Mouse (Mus musculus) lung, adult 18-20 months (tissue): ENCODE results near the gene Lhx4.

ENCODE experiments used
- DNase-seq, 2 experiments: peaks; one replicate each; pipeline ENCODE4 v3.0.0; 2022; ENCODE audit warnings: mixed read lengths in 2 of 2

Lhx4 gene

DNA sequence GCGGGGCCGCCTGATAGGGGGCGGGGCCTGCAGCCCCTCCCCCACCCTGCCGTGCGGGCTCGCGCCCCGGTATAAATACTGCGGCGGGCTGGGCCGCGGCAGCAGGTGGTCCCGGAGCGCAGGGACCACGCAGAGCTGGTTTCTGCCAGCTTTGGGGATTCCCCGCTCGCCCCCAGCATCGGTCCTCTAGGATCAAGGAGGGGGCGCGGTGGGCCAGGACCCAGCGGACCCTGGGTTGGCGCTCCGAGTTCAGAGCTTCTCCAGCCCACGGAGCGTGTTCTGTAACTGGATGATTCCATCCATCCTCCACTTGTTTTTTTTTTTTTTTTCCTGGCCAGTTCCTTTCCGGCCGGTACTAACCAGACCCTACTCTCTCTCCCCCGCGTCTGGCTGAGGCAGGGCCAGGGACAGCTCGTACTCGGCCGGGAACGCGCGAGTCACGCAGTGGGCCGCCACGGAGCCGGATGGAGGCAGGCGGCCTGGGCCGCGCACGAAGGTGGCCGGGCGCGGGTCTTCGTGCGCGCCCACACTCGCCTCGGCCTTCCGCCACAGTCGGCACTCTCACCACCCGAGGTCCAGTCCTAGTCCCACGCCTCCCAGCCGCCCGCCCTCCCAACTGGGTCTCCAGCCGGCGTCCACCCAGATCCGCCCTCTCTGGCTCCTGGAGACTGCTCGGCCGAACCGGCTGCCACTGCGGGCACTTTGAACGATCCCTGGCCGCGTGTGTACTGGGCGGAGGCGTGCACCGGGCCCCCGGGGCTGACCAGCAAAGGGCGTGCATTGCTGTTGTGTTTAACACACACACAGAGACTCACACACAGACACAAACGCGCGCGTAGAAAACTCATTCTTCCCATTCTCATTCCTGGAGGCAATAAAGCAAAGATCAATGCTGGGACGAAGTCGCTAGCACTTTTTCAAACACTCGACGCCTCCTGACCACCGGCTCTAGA is 8.8 kb downstream of the Lhx4 start:
- peak in 1 of 2 experiments; percentile 11 for DNase-seq

DNA sequence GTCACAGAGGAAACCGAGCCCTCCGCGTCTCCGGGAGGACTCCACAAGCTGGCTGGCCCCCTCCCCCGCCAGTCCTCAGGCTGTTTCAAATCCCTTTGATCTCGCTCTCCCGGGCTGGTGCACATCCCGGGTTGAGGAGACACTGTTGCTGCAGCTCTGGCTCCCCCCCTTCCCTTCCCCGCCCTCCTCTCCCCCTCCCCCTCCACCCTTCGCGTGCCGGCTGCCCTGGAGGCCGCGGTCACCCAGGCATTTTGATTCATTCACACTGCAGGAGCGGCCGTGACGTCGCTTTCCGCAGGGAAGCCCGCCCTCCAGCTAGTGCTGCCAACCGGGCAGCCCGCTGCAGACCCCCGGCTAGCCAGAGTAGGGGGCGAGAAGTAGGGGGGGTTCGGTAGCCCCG is 9.5 kb downstream of the Lhx4 start:
- no peak for DNase-seq

DNA sequence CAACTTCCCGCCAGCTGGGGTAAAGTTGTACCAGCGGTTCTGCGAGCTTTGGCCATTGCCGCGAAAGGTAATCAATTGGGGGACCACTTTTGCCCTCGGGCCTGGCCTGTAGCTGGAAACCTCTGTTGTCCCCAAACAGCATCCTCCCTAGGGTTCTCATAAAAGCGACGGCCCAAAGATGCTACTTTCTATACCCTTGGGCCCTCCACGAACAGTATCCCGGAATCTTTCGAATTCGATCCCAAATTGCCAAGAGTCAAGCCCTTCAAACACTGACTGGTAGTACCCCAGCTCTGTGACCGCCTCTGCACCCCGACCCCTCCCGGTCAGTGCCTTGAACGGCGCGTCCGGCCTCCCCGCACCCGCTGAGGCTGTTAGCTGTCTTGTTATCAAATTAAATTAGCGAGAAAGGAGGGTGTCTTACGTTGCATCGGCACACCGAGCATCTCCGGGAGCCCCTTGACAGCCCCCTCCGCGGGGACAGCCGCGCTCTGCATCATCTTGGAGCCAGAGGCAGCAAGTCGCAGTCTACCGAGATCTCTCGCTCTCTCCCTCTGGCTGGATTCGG is 10.0 kb downstream of the Lhx4 start:
- no peak for DNase-seq

DNA sequence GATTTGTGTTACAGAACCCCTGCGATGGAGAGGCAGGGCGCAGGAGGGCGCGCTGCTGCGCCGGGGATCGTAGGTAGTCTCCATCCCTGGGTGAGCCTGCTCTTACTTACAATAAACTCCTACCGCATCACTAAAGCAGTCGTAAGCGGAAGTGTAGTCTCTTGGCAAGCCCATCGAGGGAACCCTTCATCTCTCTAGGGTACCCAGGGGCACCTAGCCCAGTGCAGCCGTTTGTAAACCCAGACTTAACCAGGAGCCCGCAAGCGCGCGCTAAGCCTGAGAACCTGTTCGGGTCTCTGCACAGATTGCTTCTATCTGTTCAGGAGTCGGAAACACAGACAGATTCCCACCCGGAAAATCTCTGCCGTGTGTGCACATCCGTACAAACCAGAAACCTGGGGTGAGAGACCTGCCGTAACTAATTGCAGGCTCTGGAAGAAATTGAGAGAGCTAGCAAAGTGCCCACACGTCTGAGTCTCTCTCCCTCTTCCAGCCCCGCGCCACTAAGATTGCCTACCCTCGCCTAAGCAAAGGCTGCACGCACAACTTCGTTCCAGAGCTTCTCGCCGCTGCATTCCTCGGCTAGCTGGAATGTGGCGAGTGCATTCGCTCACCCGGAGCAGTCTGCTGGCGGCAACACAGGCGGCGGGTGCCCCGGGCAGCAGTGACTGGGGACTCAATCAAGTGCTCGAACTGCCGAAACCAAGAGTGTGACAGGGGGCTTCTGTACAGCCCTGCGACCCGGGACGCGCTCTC is 10.7 kb downstream of the Lhx4 start:
- peak in 1 of 2 experiments; percentile 18 for DNase-seq

DNA sequence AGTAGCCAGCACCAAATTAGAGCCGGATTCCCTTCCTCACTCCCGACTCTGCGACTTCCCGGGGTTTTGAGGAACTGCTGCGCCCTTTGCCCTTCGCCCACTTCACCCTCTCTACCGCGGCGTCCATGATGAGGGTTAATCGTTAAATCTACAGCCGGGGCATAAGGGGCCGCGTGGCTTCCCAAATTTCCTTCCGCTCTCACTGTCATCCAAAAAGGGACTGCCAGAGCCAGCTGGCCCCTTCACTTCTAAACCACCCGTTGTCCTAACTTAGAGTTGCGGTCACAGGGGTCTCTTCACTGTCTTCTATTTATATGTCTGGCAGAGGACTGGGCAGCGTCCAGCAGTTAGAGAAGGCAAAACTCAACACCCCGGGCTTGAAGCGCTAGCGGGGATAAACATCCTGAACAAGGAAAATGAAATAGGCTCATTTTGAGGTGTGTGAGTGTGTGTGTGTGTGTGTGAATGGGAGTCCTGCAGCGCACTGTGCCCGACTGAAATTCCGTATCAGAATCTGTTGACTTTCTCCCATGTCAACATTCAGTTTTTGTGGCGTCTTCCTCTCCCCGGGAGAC is 13.6 kb downstream of the Lhx4 start:
- DNase-seq = no peak

DNA sequence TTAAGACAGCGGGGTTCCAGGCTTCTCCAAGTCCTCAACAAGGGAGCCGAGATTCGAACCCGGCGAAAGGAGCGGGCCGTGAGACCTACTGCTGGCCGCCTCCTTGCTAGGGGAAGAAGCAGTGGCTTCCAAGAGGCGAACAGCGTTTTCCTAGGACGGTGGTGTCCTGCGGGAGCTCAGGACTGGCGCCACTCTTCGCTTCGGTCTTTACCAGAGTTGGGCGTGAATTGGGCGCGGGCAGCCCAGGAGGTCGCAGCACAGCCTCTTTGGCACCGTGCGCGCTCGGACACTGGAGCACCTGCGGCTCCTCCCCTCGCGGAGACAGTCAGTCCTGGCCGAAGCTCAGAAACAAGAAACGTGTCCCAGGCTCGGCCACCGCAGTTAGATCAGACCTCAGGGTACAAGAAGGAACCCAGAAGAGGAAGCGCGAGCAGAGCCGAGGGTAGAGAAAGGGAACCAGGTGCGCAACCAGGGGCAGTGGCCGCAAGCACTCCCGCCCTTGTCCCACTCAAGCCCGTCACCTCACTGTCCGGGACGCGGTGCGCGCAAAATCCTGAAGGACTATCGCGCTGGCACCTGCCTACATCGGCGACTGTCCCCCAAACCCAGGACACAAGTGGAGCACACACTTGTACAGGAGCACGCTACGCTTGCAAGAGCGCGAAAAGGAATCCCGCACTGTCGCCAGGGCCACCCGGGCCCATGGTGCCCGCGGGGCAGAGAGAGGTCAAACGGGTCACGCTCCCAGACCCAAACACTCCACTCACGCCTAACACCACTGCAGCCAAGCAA is 14.3 kb downstream of the Lhx4 start:
- DNase-seq = no peak

DNA sequence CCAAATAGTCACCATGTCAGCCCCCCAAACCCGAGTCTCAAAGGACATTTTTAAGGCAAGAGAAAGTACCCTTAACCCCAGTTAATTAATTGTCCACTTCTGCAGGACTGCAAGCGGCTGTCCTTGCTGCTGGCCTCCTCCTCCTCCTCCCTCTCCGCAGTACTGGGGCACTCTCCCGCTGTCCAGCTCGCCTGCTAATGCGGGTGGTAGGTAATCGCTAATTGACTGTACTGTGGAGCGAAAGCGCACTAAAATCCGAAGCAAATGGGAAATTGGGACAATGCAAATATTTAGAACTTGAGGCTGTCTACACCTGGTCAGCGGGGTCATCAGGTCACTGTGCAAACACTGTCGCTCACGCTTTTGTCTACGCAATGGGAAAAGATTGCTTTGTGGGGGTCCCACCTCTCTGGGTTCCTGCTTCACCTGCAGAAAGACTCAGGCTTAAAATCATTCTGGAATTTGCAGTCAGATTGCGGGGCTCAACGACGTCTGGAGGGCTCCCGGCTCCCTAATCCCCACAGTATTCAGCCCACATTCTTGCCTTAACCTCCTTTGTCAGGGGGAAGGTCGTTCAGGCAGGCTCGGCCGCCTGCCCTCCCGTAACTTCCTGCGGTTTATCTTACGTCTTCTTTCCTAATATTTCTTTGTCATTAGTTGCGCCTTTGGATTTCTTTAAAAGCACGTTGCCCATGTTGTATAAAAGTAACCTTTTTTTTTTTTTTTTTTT is 15.2 kb downstream of the Lhx4 start:
- DNase-seq = no peak

DNA sequence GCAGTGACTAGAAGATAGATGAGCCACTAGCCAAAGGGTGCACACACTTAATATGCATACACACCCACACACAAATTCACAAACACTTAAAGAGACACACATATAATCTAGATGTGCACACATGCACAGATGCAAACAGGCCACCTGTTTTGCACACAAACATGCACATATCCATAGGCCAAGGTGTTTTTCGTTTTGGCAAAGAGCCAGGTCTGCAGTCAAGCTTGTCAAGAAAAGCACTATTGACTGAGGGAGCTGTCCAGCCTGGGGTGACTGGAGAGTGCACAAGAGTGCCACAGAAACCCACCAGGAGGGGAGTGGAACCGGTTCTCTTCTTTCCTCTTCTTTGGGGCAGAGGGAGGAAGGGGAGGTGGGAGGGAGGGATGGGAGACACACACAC is 20.3 kb downstream of the Lhx4 start:
- no peak for DNase-seq

DNA sequence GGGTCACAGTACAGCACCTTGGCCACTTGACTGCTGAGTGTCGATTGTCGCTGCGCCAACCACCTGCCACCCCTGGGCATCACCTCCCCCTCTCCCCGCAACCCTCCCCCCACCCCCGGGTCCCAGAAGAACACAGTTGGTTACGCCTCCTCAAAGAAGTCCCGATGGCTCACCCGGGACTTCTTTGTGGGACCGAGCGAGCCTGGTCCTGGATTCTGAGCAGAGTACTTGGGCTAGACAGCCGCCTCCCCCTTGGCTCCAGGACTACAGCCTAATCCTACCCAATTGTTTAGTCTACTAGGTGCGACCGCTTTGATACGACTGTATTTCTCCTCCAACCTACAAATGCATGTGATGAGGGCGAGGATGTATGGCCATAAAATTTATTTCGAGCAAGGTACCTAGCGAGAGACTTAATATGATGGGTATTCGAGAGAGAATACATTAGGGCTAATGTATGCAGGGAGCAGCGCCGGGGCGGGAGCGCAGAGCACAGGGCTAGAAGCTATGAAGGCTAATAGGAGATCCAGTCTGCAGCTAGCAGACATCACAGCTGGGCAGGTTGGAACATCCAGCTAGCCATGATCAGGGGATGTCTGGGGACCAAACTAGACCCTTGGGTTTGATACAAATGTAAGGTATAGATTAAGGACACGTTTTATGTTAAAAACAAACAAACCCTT is 22.2 kb downstream of the Lhx4 start:
- no peak for DNase-seq

DNA sequence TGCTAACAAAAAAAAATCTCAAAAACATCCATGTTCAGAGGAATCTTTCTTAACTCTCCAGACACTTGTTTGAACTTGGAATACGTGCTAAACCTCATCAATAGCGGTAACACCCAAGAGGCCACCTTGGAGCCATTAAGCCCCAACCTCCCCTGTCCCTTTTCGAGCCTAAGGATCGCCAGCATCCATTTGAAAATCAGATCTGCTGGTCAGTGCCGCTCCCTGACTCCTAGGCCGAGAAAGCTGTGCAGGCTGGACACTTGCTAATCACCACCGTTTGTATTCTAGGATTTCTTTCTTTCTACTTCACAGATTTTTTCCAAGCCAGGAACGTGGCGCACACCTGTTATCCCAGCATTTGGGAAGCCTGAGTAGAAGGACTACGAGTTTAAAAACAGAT is 23.7 kb downstream of the Lhx4 start:
- no peak for DNase-seq

DNA sequence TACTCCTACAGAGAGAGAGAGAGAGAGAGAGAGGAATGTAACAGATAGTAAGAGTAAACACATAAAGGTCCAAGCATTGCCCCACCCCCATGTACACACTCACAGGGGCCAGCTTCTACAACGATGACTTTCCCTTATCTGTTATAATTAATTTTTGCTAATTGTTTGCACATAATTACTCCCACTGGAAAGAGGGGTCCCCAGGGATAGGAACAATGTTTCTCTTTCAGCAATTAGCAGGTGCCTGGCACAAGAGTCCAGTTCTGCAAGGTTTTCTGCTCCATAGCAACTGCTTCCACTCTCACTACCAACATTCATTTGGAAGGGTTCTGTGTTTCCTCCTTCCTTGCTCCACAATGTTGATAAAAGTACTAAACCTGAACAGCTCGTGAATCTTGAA is 25.6 kb downstream of the Lhx4 start:
- no peak for DNase-seq

DNA sequence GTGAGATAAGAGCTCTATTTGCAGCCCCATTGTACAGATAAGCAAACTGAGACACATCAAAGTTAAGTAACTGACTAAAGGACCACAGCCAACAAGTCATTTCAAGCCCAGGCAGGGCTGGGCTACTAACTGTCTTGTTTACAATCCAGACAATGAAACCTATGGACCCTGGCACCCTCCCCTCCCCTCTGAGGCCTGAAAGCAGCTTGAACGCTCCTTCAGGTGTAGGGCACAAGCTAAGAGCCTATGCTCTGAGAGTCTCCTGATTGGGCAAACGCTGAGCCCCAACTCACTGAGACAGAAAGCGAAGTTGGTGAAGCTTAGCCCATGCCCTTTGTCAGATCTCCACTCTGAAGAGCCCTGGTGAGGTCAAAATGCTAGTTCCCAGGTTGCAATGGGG is 27.2 kb downstream of the Lhx4 start:
- DNase-seq = no peak

DNA sequence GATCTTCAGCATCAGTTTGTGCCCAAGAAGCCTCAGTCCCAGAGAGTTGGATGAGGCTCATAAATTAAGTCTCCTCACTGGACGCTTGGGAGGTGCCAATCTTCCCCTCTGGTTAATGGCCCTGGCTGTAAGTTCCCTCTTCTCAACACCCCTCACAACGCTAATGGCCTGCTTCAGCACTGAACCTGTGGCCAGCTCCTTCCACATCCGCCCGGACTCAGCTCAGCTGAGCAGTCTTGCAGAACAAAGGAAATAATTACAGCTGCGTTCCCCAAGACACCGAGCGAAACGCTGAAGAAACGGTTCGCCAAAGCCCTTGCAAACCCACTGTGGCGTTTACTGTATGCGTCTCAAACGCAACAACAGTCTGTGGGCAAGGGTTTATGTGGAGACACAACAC is 29.3 kb downstream of the Lhx4 start:
- DNase-seq = peak in 1 of 2 experiments; percentile 16

DNA sequence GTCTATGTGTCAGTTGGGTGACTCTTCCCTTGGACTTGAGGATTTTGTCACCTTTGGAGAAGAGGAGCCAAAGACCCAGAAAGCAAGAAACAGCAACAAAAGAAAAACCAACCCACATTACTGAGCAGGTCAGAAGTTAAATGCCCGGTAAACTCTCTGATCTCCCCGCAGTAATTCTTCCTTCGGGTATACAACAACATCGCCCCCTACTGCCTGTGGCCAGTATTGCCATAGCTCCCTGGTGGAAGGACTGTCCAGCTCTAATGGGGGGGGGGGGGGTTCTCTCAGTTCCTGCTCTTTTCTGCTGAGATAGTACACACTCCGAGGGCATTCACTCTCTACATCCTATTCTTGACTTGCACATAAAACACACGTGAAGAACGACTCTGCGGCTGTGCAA is 30.0 kb downstream of the Lhx4 start:
- DNase-seq = peak; percentile 28 to 46

DNA sequence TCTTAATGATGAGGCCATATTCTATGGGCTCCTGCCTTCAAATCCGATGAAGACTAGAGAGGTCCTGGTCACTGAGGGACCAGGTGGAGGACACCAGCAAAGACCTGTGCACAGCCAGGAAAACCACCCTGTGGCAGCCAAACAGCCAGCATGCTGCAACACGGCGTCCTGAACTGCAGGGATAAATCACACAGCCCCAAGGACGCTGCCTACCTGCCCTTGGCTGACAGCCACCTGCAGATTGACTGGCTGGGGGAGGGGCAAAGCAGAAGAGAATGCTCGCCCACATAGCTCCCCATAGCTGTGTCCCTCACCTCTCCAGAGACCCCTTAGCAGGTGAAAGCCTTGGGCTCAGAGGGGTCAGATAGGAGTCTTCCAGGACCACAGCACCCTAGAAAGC is 31.5 kb downstream of the Lhx4 start:
- DNase-seq = no peak

DNA sequence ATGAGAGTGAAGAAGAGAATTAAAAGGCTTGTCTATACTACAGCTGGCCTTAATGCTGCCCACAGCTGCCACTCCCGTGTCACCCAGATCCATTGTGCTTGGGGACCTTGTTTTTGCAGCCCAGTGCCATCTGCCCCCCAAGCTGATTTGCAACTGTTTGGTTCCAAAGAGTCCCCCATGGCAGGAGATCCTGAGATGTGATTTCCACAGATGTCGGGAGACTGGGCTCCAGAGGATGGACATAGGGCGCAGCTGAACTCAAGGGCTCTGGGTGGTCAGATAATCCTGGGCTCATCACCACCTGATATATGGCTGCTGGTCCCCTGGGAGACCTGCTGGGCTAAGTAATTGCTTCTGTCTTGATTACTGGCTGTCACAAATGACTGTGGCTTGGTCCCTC is 32.6 kb downstream of the Lhx4 start:
- no peak for DNase-seq

DNA sequence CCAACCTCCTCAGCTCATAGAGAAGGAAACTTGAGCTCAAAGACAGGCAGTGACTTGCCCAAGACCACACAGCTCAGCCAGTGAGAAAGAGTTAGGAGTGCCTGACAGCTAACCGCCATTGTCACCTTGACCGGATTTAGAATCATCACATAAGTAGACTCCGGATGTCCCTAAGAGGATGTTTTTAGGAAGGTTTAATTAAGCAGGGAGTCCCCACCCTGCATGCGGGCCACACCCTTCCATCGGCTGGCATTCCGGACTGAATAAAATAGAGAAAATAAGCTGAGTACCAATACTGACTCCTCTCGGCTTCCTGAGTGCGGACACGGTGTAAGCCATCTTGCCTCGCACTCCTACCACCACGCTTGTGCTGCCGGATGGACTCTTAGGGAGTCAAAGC is 34.2 kb downstream of the Lhx4 start:
- no peak for DNase-seq

DNA sequence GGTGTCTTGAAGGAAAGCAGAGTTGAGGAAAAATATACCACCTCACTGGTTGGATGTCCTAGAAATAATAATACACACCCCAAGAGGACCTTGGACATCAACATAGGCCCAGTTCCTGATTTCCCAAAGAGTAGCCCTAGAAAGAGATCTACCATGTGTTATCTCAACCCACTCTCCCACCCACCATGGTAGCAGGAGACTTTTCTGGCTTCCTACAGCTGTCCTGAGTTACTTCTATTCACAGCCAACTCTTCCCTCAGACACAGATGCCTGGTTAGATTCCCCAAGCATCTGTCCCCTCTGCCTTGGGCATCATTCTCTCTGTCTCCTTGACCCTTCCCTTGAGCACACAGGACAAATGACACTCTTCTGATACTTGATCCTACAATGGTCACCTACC is 36.1 kb downstream of the Lhx4 start:
- DNase-seq = no peak

DNA sequence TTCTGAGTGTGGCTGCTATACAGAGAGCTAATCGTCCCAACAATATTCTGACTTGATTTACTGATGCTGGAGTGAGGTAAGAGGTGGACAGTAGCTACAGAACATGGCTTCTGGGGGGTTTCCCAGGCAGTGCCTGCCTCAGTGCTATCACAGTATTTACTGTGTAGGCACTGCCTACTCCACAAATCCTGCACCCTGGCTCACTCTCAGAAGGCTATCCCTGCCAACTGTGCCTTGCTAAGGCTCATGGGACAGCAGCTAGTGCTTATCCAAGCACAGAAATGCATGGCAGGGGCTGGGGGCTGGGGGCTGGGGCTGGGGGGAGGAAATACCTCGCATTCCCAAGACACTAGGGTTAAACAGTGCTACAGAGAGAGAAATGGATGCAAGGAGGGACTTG is 38.2 kb downstream of the Lhx4 start:
- no peak for DNase-seq

DNA sequence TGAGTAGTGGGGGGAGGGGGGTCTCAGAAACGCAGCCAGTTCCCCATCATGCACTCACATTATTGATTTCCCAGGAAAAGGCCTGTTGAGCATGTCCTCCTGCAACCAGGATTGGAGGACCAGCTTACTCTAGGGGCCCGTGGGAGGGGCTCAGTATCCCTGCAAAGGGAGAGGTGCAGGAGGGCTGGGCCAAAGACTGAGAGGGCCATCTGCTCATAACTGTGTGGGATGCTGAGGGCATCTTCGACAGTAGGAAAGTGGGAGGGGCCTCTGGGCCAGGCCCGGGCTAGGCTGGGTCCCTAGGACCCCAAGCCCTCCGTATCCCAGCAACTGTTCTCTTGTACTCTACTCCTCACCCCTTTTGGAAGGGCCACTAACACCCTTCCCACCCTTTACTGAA is 47.3 kb downstream of the Lhx4 start:
- DNase-seq = no peak

DNA sequence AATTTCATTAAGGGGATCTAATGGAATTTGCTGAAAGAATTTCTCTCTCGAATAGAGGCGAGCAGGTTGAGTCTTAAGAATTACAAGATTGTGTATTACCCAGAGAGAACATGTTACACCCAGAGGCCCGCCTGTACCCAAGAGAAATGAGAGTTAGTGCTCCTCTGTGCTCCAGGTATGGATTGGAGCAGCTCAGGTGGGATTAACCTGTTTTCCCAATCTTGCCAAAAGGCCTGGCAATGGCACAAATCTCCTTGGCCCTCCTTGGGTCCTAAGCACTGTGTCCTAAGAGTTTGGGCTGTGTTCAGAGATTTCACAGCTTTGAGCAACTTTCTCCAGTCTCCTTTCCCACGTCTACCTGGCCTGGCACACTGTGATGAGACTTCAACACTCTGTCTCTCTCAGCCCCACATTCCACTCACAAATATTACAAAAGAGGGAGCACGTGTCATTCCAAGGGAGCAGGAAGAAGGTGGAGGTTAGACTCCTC is 48.2 kb downstream of the Lhx4 start:
- no peak for DNase-seq
